Mouse (Mus musculus) liver, postnatal 0 days (tissue): ENCODE measurements at regions not wholly inside any gene's neighbourhood (a gene's known extent, or its start where the extent isn't known, plus 50 kb on each side); places are given as distances from the start of the nearest gene placed in this dataset.

ENCODE experiments used
- CTCF ChIP-seq: sonication (generic); IDR thresholded peaks from 2 replicates; pipeline ENCODE4 v1.5.1; 2016; ENCODE audit warnings: antibody characterized with exemption, low read depth
- EP300 ChIP-seq: IDR thresholded peaks from 2 replicates; pipeline ENCODE4 v1.6.1; 2016; ENCODE audit warnings: antibody characterized with exemption, low read depth, mild to moderate bottlenecking

DNA sequence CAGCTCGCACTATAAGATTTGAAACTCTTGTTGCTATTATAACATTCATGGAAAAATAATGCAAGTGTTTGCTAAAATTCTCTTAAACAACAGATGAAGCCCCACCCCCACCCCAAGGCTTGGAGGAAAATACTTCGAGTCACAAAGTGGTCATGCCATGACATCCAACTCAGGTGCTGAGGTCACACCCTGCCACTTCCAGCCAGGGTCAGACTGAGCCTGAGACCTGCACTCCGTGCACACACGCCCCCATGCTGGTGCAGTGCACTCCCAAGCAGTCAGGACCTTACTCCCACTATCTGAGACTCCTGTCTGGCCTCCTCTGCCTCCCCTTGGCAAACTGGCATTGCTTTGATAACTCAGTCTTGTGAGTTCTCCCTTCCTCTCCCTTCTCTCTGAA, 102.7 kb upstream of the Smad1 start:
- TF ChIP-seq CTCF (no peak), EP300 (no peak)
